Mouse (Mus musculus): Measurements from ENCODE around the gene Ank2.
"Not testable (repeated sequence)": the region's sequence is repeated elsewhere in the genome, so short reads cannot be mapped to it uniquely, and the experiment has no call there.

Ank2 gene

GRCm38 (mm10) chr3:127414438-127414837, 84.7 kb downstream of the Ank2 start:
- DNase-seq (ENCODE audit: low spot score), result no peak

- peak; percentile 59 for DNase-seq (ENCODE audit: low spot score)
Observed at GRCm38 (mm10) chr3:127408684-127409550, 90.2 kb downstream of the Ank2 start.

- no peak for DNase-seq (ENCODE audit: low spot score)
Observed at GRCm38 (mm10) chr3:127407868-127408574, 91.1 kb downstream of the Ank2 start.

- DNase-seq (ENCODE audit: low spot score), result no peak
Observed at GRCm38 (mm10) chr3:127406883-127407282, 92.3 kb downstream of the Ank2 start.

- DNase-seq (ENCODE audit: low spot score), result no peak
Observed at GRCm38 (mm10) chr3:127404371-127404770, 94.8 kb downstream of the Ank2 start.

- no peak for DNase-seq (ENCODE audit: low spot score)
Observed at GRCm38 (mm10) chr3:127400976-127401375, 98.2 kb downstream of the Ank2 start.

- DNase-seq (ENCODE audit: low spot score), result not testable (repeated sequence)
Observed at GRCm38 (mm10) chr3:127400468-127400867, 98.7 kb downstream of the Ank2 start.

- DNase-seq (ENCODE audit: low spot score), result no peak
Observed at GRCm38 (mm10) chr3:127397774-127398173, 101.4 kb downstream of the Ank2 start.

GRCm38 (mm10) chr3:127395202-127395601, 103.9 kb downstream of the Ank2 start:
- no peak for DNase-seq (ENCODE audit: low spot score)

- no peak for DNase-seq (ENCODE audit: low spot score)
Observed at GRCm38 (mm10) chr3:127387016-127387517, 112.1 kb downstream of the Ank2 start.

- DNase-seq (ENCODE audit: low spot score), result no peak
Observed at GRCm38 (mm10) chr3:127383231-127383630, 115.9 kb downstream of the Ank2 start.

- no peak for DNase-seq (ENCODE audit: low spot score)
Observed at GRCm38 (mm10) chr3:127376901-127377460, 122.2 kb downstream of the Ank2 start.

GRCm38 (mm10) chr3:127375956-127376660, 123.0 kb downstream of the Ank2 start:
- no peak for DNase-seq (ENCODE audit: low spot score)

GRCm38 (mm10) chr3:127374190-127374710, 124.9 kb downstream of the Ank2 start:
- DNase-seq (ENCODE audit: low spot score), result no peak

- DNase-seq (ENCODE audit: low spot score), result no peak
Observed at GRCm38 (mm10) chr3:127371774-127372173, 127.4 kb downstream of the Ank2 start.

GRCm38 (mm10) chr3:127369529-127369928, 129.6 kb downstream of the Ank2 start:
- DNase-seq (ENCODE audit: low spot score), result no peak

GRCm38 (mm10) chr3:127367450-127367849, 131.7 kb downstream of the Ank2 start:
- no peak for DNase-seq (ENCODE audit: low spot score)

- no peak for DNase-seq (ENCODE audit: low spot score)
Observed at GRCm38 (mm10) chr3:127363512-127363911, 135.6 kb downstream of the Ank2 start.

GRCm38 (mm10) chr3:127362611-127363393, 136.3 kb downstream of the Ank2 start:
- no peak for DNase-seq (ENCODE audit: low spot score)

- no peak for DNase-seq (ENCODE audit: low spot score)
Observed at GRCm38 (mm10) chr3:127361846-127362245, 137.3 kb downstream of the Ank2 start.

GRCm38 (mm10) chr3:127361384-127361783, 137.8 kb downstream of the Ank2 start:
- DNase-seq (ENCODE audit: low spot score), result no peak

All from testis, postnatal 10 days (tissue).